Mouse (Mus musculus): ENCODE results near the gene Zc3h4. TPM values are rescaled to one million over a fixed set of nuclear protein-coding genes. Genes with fewer than 3 reads are reported as not detected.
A peak's percentile ranks its signal among the peaks of the same experiment; 100 is the strongest.
"Not testable (repeated sequence)": the region's sequence is repeated elsewhere in the genome, so short reads cannot be mapped to it uniquely, and the experiment has no call there.

Zc3h4 gene
- total RNA-seq (2022) = 10 to 100 TPM; 22.6 to 32.9 (median 28.8) TPM

GRCm38 (mm10) chr7:16400689-16401611 is at the start of gene Zc3h4:
TSS of gene Zc3h4 (plus strand) at chr7:16400910.
- peak; percentile 89 for DNase-seq (ENCODE audit: low spot score)

- no peak for DNase-seq (ENCODE audit: low spot score)
These were observed 44.7 kb upstream of the Zc3h4 start for GRCm38 (mm10) chr7:16355854-16356594.

- DNase-seq (ENCODE audit: low spot score) = no peak
These were observed 43.1 kb upstream of the Zc3h4 start for GRCm38 (mm10) chr7:16357602-16358001.

- no peak for DNase-seq (ENCODE audit: low spot score)
These were observed 36.4 kb upstream of the Zc3h4 start for GRCm38 (mm10) chr7:16364319-16364718.

GRCm38 (mm10) chr7:16364901-16365500 is 35.7 kb upstream of the Zc3h4 start:
- DNase-seq (ENCODE audit: low spot score) = no peak

GRCm38 (mm10) chr7:16366133-16366646 is 34.5 kb upstream of the Zc3h4 start:
- no peak for DNase-seq (ENCODE audit: low spot score)

GRCm38 (mm10) chr7:16366669-16367068 is 34.0 kb upstream of the Zc3h4 start:
- no peak for DNase-seq (ENCODE audit: low spot score)

GRCm38 (mm10) chr7:16368835-16369234 is 31.9 kb upstream of the Zc3h4 start:
- no peak for DNase-seq (ENCODE audit: low spot score)

GRCm38 (mm10) chr7:16370596-16370995 is 30.1 kb upstream of the Zc3h4 start:
- DNase-seq (ENCODE audit: low spot score) = no peak

- DNase-seq (ENCODE audit: low spot score) = no peak
These were observed 27.0 kb upstream of the Zc3h4 start for GRCm38 (mm10) chr7:16373719-16374118.

- no peak for DNase-seq (ENCODE audit: low spot score)
These were observed 25.7 kb upstream of the Zc3h4 start for GRCm38 (mm10) chr7:16374989-16375388.

- peak; percentile 57 for DNase-seq (ENCODE audit: low spot score)
These were observed 24.2 kb upstream of the Zc3h4 start for GRCm38 (mm10) chr7:16376505-16376904.

- peak; percentile 97 for DNase-seq (ENCODE audit: low spot score)
These were observed 13.3 kb upstream of the Zc3h4 start, which contains the start of gene Sae1 for GRCm38 (mm10) chr7:16387160-16388041. TSS of gene Sae1 (minus strand) at chr7:16387806.

GRCm38 (mm10) chr7:16389942-16390341 is 10.8 kb upstream of the Zc3h4 start:
- not testable (repeated sequence) for DNase-seq (ENCODE audit: low spot score)

GRCm38 (mm10) chr7:16392923-16393322 is 7.8 kb upstream of the Zc3h4 start:
- no peak for DNase-seq (ENCODE audit: low spot score)

GRCm38 (mm10) chr7:16395944-16396343 is 4.8 kb upstream of the Zc3h4 start:
- DNase-seq (ENCODE audit: low spot score) = peak; percentile 59

- DNase-seq (ENCODE audit: low spot score) = no peak
These were observed 3.2 kb upstream of the Zc3h4 start for GRCm38 (mm10) chr7:16397465-16397864.

GRCm38 (mm10) chr7:16398387-16399050 is 2.2 kb upstream of the Zc3h4 start:
- no peak for DNase-seq (ENCODE audit: low spot score)

GRCm38 (mm10) chr7:16399098-16399819 is 1.5 kb upstream of the Zc3h4 start:
- peak; percentile 95 for DNase-seq (ENCODE audit: low spot score)
